Mouse (Mus musculus): Measurements from ENCODE around the gene Ccdc103.

Gene Ccdc103

DNA sequence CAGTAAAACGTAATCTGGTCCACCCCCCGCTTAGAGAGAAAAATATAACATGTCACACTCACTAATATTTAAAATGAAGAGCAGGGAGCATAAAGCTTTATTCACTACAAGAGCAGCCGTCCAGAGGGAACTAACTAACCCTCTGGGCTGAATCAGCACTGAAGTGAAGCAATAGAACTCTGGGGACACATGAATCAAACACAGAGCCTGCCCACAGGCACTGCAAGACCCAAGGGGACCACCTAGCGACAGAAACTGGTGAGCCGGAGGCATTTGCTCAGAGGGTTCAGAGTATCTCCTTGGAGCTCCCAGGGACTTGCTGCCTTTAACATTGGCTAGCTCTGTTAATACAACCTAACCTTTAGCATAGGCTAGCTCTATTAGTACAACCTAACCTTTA lies 9.1 kb downstream of the Ccdc103 start:
- DNase-seq (ENCODE audit: low read depth, low spot score), result no peak

DNA sequence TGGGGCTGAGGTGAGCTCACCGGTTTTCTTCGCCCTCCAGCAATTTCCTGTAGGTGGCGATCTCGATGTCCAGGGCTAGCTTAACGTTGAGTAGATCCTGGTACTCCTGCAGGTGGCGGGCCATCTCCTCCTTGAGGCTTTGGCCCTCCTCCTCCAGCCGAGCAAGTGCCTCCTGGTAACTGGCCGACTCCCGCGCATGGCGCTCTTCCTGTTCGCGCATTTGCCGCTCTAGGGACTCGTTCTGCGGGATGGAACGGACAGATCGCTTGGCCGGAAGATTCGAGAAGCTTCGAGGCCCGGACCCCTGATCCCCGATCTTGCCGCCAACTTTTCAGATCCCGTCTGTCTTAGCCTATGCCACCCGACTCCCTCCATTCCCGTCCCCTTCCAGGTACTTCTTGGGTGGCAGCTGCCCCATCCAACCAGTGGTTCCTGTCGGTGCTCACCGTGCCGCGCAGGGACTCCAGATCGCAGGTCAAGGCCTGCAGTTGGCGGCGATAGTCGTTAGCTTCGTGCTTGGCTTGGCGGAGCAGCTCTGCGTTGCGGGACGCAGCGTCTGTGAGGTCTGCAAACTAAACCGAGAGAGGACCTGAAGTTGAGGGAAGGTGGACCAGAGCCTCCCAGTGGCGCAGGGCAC lies 12.1 kb downstream of the Ccdc103 start:
- peak; percentile 76 for DNase-seq (ENCODE audit: low read depth, low spot score)

DNA sequence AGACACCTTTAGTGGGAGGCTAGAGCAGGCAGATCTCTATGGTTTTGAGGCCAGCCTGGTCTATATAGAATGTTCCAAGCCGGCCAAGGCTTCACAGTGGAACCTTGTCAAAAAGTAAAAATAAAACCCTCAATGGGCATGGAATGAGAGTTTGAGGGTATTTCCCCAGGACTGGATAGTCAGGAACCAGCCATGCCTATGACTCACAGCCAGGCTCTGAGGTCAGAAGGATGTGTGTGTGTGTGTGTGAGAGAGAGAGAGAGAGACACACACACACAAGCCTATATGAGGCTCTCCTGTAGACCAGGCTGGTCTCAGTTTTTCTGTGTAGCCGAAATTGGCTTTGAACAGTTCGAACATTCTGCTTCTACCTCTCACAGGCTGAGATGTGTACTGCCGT lies 13.7 kb downstream of the Ccdc103 start:
- no peak for DNase-seq (ENCODE audit: low read depth, low spot score)

DNA sequence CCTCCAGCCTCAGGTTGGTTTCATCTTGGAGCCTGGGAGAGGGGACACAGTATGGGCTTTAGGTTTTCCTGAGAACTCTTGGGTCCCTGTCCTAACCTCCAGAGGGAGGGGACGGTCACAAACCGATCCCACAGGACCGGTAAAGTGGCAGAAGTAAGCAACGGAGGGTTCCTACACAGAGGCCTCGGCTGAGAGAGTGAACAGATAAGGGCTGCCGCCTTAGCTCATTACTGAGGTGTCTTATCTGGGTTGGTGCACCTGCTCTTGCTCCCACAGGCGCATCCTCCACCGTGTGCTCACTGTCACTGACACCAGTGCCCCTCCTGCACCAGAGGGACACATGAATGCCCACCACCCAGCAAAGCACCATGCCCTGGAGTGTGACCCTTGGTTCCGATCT lies 14.8 kb downstream of the Ccdc103 start:
- DNase-seq (ENCODE audit: low read depth, low spot score), result peak; percentile 79

DNA sequence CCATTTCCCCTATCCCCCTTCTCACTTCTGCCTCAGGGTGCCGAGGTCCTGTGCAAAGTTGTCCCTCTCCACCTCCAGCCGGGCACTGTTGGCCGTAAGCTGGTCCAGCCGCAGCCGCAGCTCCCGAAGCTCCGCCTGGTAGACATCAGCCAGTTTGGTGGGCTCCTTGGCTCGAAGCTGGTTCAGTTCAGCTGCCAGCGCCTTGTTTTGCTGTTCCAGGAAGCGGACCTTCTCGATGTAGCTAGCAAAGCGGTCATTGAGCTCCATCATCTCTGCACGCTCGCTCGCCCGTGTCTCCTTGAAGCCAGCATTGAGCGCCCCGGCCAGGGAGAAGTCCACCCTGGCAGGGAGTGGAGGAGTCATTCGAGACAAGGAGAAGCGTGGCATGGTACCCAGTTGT lies 15.6 kb downstream of the Ccdc103 start:
- DNase-seq (ENCODE audit: low read depth, low spot score), result no peak

DNA sequence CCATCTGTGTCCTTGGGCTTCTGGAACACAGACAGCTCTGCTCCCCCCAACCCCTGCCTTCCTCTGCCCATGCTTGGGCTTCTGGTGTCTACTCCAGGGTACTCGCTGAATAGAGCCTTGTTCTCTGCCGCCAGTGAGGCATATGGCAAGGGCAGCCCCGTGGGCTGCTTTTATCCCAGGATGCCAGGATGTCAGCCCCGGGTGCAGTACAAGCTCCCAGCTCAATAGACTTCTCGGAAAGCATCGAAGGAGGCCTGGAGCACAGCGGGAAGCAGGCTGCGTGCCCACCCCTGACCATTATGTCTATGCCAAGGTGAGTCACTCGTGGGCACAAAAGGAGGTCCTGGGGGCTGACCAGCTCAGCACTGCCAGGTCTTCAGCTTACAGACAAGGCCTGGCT lies 17.4 kb downstream of the Ccdc103 start:
- no peak for DNase-seq (ENCODE audit: low read depth, low spot score)

DNA sequence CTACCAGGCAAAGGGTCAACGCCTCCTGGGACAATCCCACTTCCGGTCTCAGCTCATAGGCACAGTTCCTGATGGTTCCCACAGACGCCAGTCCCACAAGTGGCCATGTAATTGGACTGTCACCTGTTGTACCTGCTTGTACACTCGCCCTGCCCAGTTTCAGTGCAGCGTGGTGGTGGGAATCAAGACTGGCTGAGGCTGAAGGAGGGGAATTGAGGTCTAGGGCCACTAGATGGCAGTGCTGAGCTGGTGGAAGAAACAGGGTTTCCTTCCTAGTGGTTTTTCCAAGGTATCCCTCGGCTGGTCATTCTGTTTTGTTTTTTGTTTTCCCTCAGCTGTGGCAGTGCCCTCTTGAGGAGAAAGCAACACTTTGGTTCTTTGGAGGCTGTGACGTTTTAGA lies 19.8 kb downstream of the Ccdc103 start, which contains the start of gene Gfap:
TSS of gene Gfap (minus strand) at position 150 of the 400 bp plus-strand sequence.
- peak; percentile 74 for DNase-seq (ENCODE audit: low read depth, low spot score)

DNA sequence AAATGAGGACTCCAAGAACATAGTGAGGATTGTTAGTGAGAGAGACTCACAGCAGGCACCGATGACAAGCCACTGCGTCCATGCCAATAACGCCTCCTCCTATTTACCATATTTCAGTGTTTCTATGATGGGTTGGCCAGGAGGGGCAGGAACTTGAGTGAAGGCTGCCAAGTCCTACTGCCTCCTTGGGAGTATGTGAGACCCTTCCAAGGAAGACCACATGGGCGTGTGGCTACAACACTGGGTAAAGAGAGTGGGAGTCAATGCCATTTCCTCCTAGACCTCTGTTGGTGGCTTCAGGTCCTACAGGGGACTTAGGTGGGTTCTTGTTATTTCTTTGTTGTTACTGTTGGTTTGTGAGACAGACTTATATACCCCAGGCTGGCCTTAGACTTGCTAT lies 20.2 kb downstream of the Ccdc103 start:
- no peak for DNase-seq (ENCODE audit: low read depth, low spot score)

DNA sequence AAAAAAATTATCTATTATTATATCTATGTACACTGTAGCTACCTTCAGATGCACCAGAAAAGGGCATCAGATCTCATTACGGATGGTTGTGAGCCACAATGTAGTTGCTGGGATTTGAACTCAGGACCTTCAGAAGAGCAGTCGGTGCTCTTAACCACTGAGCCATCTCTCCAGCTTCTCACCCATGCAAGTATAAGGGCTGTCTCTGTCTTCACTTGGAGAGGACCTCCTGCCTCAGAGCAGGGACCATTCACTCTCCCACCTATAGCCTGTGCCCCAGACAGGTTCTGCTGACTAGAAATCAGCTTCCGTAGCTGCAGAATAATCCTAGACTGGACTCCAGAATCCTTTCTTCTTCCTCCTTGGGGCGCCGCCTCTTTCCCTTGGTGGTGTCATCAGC lies 21.1 kb downstream of the Ccdc103 start:
- DNase-seq (ENCODE audit: low read depth, low spot score), result no peak

DNA sequence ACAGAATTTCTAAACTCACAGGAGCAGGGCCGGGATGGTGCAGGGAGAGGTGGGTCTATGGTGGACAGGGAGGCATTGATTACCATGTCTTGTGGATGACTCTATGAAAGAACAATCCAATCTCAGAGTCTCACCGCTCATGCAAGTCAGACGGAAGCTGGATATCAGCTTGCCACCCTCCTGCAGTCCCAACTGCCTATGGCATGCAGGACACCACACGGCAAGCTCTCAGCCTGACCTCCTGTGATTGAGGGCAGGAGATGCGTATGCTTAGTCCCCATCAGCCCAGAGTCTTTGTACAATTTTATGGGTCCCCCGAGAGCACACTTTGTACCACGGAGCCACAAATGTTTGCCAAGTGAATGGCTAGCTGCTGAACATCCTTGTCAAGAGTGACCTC lies 22.6 kb downstream of the Ccdc103 start:
- DNase-seq (ENCODE audit: low read depth, low spot score), result no peak

DNA sequence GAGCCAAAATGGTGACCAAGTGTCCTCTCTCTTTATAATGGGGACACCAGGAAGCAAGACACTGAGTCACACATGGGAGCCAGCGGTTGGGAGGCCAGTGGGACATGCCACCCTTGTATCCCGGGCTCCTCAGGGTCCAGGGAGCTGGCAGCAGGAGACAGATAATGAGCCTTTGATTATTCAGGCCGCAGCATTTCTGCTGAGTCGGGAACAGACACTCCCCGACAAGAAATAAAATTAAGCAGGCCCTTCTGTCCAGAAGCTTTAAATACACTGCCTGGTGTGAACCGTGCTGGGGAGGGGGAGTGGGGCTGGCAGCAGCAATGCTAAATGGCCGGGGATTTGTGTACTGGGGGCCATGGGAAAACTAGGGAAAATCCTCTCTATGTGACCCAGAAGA lies 30.4 kb downstream of the Ccdc103 start:
- DNase-seq (ENCODE audit: low read depth, low spot score), result no peak

DNA sequence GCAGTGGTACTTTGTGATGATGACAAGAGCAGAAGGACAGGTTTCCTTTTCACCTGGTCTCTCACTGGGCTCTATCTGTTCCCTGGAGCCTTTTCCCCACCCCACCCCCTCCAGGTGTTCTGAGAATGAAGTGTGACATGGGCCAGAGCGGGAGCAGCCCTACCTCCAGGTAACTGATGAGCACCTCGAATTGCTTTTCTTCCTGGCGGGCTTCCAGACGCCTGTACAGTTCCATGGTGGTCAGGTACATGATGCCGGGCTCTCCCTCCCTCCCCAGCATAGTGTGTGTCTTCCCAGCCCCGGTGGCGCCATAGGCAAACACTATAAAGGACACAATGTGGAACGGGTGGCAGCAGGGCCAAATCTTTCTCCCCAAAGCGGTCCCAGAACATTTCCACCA lies 34.4 kb downstream of the Ccdc103 start:
- DNase-seq (ENCODE audit: low read depth, low spot score), result no peak

DNA sequence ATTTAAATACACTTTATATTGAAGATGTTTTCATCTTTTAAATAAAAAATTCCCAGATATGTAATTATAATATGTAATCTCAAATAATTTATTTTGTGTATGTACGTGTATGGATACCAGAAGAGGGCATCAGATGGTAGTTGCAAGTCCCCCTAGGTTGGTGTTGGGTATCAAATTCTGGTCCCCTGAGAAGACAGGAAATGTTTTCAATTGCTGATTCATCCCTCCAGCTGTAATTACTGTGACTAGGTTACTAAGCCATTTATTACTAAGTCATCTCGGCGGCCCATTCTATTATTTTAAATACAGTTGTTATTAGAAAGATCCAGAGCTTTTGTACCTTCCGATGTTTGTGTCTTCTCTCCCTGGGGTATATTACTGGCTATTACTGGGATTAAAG lies 37.1 kb downstream of the Ccdc103 start:
- no peak for DNase-seq (ENCODE audit: low read depth, low spot score)

DNA sequence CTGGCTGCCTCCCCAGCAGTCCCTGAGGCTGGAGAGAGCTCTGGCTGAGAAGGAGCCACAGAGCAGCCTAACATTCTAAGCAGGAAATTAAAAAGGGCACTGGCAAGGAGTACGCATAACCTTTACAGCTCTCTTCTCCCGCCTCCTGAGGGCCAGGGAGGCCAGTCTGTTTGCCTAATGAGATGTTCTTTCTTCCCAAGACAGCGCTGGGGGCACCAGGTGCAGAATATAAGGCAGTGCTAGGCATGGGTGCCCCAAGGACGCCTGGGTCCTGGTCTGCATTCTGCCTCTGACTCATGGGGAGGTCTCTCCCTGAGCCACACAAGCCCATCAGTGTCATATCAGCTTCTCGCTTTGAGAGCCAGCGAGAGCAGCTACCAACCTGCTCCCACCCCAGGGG lies 40.5 kb downstream of the Ccdc103 start:
- no peak for DNase-seq (ENCODE audit: low read depth, low spot score)

DNA sequence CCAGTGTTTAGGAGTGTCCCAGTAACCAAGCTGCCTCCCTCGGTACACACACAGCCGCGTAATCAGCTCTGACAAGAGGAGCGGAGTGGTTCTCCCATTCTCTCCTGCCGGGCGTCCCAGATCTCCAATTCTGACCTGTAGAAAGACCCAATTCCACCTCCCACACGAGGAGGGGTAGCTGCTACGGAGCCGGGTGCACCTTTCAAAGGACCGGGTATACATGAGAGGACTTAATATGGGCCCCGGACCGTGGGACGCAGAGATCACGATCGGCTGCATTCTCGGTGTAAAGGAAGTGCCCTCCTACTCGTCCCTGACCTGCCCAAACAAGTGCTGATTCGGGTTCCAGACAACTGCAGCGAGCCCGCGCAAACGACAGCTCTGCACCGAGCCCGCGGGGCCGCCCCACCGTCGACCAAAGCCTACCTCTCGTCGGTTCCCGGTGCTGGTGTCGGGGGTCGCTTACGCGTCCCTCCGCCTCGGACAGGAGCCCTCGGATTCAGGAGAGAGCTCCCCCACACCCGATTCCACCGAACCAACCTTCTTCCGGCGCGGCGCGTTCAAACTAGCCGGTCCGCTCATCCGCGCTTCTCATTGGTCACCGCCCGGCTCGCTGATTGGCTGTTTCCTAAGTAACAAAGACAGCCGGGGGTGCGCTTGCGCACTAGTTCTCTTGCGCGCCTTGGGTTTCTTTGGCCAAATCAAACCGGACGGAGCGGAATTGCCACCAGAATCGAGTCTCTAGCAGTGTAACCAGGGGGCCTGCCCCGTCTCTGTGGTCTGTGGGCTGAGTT lies 43.8 kb downstream of the Ccdc103 start, which contains the start of gene Kif18b:
TSS of gene Kif18b (minus strand) at position 568 of the 794 bp plus-strand sequence.
- DNase-seq (ENCODE audit: low read depth, low spot score), result peak; percentile 97

DNA sequence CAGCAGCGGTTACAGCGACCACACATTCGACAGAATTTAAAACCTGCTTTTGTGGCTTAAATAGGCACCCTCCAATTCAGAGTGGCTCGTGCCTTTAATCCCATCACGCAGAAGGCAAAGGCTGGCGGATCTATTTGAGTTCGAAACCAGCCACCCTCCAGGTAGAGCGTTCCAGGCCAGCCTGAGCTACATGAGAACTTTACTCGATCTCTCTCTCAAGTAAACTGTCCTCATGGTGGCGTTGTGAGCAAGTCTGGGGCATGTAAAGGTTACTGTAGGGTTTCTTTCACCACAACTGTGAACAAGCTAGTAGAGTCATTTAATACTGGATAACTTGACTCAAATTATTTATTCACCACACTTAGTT lies 44.3 kb downstream of the Ccdc103 start:
- DNase-seq (ENCODE audit: low read depth, low spot score), result peak; percentile 60

DNA sequence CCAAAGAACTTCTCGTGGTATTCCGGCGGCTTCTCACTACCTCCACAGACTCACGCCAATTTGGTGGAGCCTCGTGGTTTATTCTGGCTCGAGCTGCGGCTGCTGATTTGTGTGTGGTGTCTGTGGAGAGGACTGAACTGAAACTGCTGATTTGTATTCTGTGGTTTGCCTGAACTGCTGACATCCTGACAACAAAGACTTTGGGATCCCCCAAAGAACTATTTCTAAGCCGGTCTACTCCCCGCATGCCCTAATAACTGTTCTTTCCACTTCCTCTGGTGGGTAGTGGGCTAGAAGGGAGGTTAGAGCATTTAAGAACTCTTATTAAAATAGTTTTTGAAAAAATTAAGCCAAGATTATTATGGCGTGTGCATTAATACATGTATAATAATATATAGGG lies 49.7 kb downstream of the Ccdc103 start:
- DNase-seq (ENCODE audit: low read depth, low spot score), result no peak
